Mouse (Mus musculus) heart, adult 2 months (tissue): ENCODE measurements around the gene Nudcd3.

ENCODE experiments used
- CTCF ChIP-seq: fragments of 200-600 bp; IDR thresholded peaks from 2 replicates; pipeline ENCODE4 v1.8.1; 2022; ENCODE audit warnings: antibody characterized with exemption, mild to moderate bottlenecking, moderate library complexity
- EP300 ChIP-seq: fragments of 200-500 bp; IDR thresholded peaks from 2 replicates; pipeline ENCODE4 v1.6.1; 2011; ENCODE audit warnings: low read depth, low read length, control low read depth; ENCODE audit not compliant: insufficient read depth
- POLR2A ChIP-seq: fragments of 200-500 bp; IDR thresholded peaks from 2 replicates; pipeline ENCODE4 v1.6.1; 2011; ENCODE audit warnings: mild to moderate bottlenecking, low read depth, low read length, control low read depth; ENCODE audit not compliant: insufficient read depth

- TF ChIP-seq EP300 (no peak), CTCF (no peak), POLR2A (no peak)
These were observed 137.2 kb downstream of the Nudcd3 start for GRCm38 (mm10) chr11:6063065-6063464.
